Mouse (Mus musculus): ENCODE data around the gene Plpp2. TPM values are rescaled to one million over a fixed set of nuclear protein-coding genes. Genes with fewer than 3 reads are reported as not detected.

Plpp2 gene
- polyA plus RNA-seq, 1 experiment from 2014 or later, result 20.7 TPM

DNA sequence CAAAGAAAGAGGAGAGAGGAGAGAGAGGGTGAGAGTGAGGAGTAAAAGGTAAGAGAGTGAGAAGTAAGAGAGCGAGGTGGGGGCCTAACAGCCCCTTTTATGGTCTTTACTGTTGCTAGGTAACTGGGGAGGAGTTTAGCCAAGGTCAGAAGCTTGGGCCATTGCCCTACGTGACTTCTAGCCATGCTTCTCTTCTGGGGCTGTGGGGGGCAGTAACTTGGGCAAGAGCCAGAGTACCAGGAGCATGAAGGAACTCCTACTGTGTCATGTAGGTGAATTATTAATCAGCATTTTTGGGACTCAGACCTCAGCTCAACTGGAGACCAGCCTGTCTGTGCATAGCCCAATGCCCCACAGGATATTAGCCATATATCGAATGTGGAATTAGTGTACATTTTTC lies 37.7 kb downstream of the Plpp2 start:
- Histone ChIP-seq H3K9ac (ENCODE audit: low read depth, low read length) (no peak overlapping the region), H3K27me3 (replicated peaks; ENCODE audit: control insufficient read depth, insufficient read depth, low read length) (no peaks in the 10 kb centered on the region), H3K9me3 (ENCODE audit: control insufficient read depth, low read length) (peaks cover 2% of the 10 kb centered on the region; the same call in 1 of the 2 replicates), H3K4me3 (ENCODE audit: low read length) (no peak overlapping the region), H3K4me2 (ENCODE audit: low read length) (no peak overlapping the region), H3K36me3 (ENCODE audit: control insufficient read depth, insufficient read depth, low read length) (no peaks in the 10 kb centered on the region), H3K4me1 (ENCODE audit: control insufficient read depth, insufficient read depth, low read depth, low read length) (no peaks in the 10 kb centered on the region), H3K27ac (ENCODE audit: low read depth, low read length) (no peak overlapping the region)
- 59% methylated on average over 3 of the region's 3 CpGs for WGBS
- ATAC-seq, result no peak

Small RNA genes within 50 kb of the gene (microRNA-seq; reads per million reads assigned to microRNA genes)
- not detected for gene Mir6909

Other genes starting within 250 kb of the Plpp2 start
- not detected in 2 replicates for gene Vmn2r82, start 177.3 kb downstream of the Plpp2 start, polyA plus RNA-seq (2015; fragmentation: Nextera tagmentation; extraction: Ambion mirVana)
- gene Vmn2r83, start 65.1 kb downstream of the Plpp2 start, polyA plus RNA-seq (2015; fragmentation: Nextera tagmentation; extraction: Ambion mirVana), result 0.04 and 0.06 TPM in 2 replicates
- gene Mier2, start 21.4 kb upstream of the Plpp2 start, polyA plus RNA-seq (2015; fragmentation: Nextera tagmentation; extraction: Ambion mirVana), result 56.5 and 67.4 TPM in 2 replicates
- not detected in 2 replicates for gene Theg, start 53.5 kb upstream of the Plpp2 start, polyA plus RNA-seq (2015; fragmentation: Nextera tagmentation; extraction: Ambion mirVana)
- 0.62 and 0.70 TPM in 2 replicates for gene C2cd4c, start 80.2 kb upstream of the Plpp2 start, polyA plus RNA-seq (2015; fragmentation: Nextera tagmentation; extraction: Ambion mirVana)
- gene Shc2, start 104.1 kb upstream of the Plpp2 start, polyA plus RNA-seq (2015; fragmentation: Nextera tagmentation; extraction: Ambion mirVana), result 13.7 and 27.7 TPM in 2 replicates
- 0.37 and 0.89 TPM in 2 replicates for gene Odf3l2, start 111.9 kb upstream of the Plpp2 start, polyA plus RNA-seq (2015; fragmentation: Nextera tagmentation; extraction: Ambion mirVana)
- 0.99 and 1.5 TPM in 2 replicates for gene Madcam1, start 130.8 kb upstream of the Plpp2 start, polyA plus RNA-seq (2015; fragmentation: Nextera tagmentation; extraction: Ambion mirVana)
- gene Tpgs1, start 135.6 kb upstream of the Plpp2 start, polyA plus RNA-seq (2015; fragmentation: Nextera tagmentation; extraction: Ambion mirVana), result 107 and 124 TPM in 2 replicates
- 73.5 and 84.7 TPM in 2 replicates for gene Cdc34, start 148.4 kb upstream of the Plpp2 start, polyA plus RNA-seq (2015; fragmentation: Nextera tagmentation; extraction: Ambion mirVana)
- 1.7 TPM in 2 replicates for gene Gzmm, start 155.2 kb upstream of the Plpp2 start, polyA plus RNA-seq (2015; fragmentation: Nextera tagmentation; extraction: Ambion mirVana)
- gene Bsg, start 170.7 kb upstream of the Plpp2 start, polyA plus RNA-seq (2015; fragmentation: Nextera tagmentation; extraction: Ambion mirVana), result 1,077 and 1,193 TPM in 2 replicates
- 1.2 and 1.4 TPM in 2 replicates for gene Hcn2, start 182.8 kb upstream of the Plpp2 start, polyA plus RNA-seq (2015; fragmentation: Nextera tagmentation; extraction: Ambion mirVana)
- 37.1 and 50.6 TPM in 2 replicates for gene Polrmt, start 212.8 kb upstream of the Plpp2 start, polyA plus RNA-seq (2015; fragmentation: Nextera tagmentation; extraction: Ambion mirVana)
- gene Fgf22, start 221.3 kb upstream of the Plpp2 start, polyA plus RNA-seq (2015; fragmentation: Nextera tagmentation; extraction: Ambion mirVana), result 1.9 and 3.1 TPM in 2 replicates
- 74.2 and 101 TPM in 2 replicates for gene Rnf126, start 233.2 kb upstream of the Plpp2 start, polyA plus RNA-seq (2015; fragmentation: Nextera tagmentation; extraction: Ambion mirVana)
- gene Fstl3, start 243.5 kb upstream of the Plpp2 start, polyA plus RNA-seq (2015; fragmentation: Nextera tagmentation; extraction: Ambion mirVana), result 2.6 and 3.0 TPM in 2 replicates

Measured in hindbrain, embryonic 16.5 days (tissue).